Mouse (Mus musculus): ENCODE results near the gene Kcnh2.

The Kcnh2 gene

GRCm38 (mm10) chr5:24378700-24379099 is 27.3 kb upstream of the Kcnh2 start:
- no peak for DNase-seq (ENCODE audit: low read depth, low spot score)

DNA sequence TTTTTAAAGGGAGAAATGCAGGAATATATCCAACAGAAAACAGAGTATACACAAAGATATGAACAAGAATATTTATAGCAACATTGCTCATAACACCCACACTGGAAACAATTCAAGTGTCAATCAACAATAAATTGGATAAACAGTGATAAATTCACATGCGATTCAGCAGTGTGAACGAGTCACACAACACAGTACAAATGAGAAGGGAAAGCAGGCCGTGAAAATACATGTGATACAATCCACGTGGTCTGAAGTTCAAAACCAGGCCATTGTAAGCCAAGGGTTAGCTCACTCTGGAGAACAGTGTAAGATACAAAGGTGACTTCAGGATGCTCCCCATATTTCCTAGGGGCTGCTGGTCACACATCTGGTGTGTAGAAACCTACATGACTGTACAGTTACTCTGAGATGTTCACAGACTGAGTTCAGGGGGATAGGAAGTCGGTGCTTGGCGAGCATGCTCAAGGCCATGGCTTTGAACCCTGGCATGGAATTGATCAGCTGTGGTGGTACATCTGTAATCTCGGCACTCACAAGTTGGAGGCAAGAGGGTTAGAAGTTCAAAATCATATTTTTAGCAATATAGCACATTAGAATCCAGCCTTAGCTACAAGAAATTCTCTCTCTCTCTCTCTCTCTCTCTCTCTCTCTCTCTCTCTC is 23.4 kb upstream of the Kcnh2 start:
- no peak for DNase-seq (ENCODE audit: low read depth, low spot score)

GRCm38 (mm10) chr5:24374216-24374615 is 22.8 kb upstream of the Kcnh2 start:
- DNase-seq (ENCODE audit: low read depth, low spot score), result no peak

DNA sequence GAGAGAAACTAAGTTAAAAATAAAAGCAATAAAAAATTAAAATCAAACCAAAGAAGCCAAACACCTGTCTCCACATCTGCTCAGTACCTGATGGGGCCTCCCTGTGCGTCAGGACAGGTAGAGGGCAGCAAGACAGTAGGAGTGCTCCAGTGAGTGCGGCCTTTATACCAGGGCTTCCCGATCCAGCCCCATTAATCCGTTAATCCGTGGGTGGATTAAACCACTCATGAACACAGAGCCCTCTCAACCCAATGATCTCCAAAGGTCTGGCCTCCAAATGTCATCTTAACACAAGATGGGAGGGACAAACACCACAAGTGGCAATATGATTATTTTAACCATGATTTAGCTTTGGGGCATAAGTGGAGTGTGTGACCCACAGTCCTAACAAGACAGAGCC is 22.4 kb upstream of the Kcnh2 start:
- no peak for DNase-seq (ENCODE audit: low read depth, low spot score)

DNA sequence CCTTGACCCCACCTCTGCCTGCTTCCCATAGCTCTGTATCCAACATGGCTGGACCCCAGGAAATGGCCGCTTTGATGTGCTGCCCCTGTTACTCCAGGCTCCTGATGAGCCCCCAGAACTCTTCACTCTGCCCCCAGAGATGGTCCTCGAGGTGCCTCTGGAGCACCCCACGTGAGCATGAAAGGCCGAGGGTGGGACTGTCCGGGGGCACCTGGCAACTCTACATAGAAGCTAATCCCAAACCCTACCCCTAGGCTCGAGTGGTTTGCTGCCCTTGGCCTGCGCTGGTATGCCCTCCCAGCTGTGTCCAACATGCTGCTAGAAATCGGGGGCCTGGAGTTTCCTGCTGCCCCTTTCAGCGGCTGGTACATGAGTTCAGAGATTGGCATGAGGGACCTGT is 18.4 kb upstream of the Kcnh2 start:
- no peak for DNase-seq (ENCODE audit: low read depth, low spot score)

GRCm38 (mm10) chr5:24366426-24366825 is 15.0 kb upstream of the Kcnh2 start:
- no peak for DNase-seq (ENCODE audit: low read depth, low spot score)

GRCm38 (mm10) chr5:24365528-24365927 is 14.1 kb upstream of the Kcnh2 start:
- no peak for DNase-seq (ENCODE audit: low read depth, low spot score)

DNA sequence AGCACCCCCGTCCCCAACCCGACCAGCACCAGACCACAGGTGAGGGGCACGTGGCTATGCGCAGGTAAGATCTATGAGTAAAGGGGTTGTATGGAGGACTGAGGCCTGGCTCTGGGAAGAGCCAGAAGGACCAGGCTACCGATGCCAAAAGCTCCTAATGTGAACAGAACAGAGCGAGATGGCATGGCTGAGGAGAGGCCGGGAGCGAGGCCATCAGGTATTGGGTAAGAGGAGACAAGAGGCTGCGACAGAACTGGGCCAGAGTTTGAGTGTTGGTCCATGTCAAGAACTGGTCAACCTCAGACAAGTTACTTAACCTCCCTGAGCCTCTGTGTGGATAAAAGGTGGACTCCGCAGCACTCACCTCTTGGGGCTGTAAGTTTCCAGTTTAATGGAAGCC is 13.6 kb upstream of the Kcnh2 start:
- no peak for DNase-seq (ENCODE audit: low read depth, low spot score)

DNA sequence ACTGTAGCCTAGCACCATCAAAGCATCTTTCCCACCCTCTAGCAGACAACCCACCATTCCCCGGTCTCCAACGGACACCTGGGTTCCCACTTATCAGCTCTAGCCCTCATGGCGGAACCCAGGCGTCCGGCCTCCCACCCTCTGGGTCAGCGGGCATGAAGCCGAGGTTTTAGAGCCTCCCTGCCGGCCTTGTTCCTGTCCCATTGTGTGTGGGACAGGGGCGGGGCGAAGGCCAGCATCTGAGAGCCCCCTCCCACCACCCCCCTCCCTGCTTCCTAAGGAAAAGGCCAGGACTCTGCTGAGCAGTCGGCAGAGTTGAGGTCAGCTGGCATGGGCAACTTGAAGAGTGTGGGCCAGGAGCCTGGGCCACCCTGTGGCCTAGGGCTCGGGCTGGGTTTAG is 13.1 kb upstream of the Kcnh2 start, which contains the start of gene Nos3:
Nos3 (plus strand) TSS at position 303 of the 400 bp plus-strand sequence.
- no peak for DNase-seq (ENCODE audit: low read depth, low spot score)

- no peak for DNase-seq (ENCODE audit: low read depth, low spot score)
These were observed 12.7 kb upstream of the Kcnh2 start for GRCm38 (mm10) chr5:24364061-24364460.

GRCm38 (mm10) chr5:24363467-24363866 is 12.1 kb upstream of the Kcnh2 start:
- no peak for DNase-seq (ENCODE audit: low read depth, low spot score)

DNA sequence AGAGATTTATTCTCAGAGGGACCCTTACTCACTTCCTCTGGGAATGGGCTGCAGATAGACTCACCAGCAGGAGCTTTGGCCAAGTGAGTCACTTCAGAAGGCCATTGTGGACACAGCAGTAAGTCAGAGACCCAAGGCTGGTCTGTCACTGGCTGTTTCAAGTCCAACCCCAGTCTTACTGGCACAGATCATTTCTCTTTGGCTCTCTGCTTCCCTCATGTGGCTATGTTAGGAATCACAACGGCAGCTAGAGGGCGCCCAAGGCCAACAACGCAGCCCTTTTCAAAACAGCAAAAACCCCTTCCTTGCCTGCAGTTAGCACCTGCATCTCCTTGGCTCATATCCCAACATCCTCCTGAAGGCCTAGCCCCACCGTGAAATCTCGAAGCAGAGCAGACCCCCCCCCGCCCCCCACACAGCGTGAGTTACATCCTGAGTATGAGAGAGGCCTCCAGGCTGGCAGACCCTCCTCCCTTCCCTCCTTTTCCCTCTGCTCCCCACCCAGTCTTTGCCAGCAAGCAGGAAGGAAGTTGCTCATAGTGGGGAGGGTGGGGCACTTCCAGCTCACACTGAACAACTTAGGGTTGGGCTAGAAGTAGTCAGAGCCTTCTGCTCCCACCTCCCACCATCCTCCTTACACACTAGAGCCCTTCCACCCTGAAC is 9.5 kb upstream of the Kcnh2 start:
- peak; percentile 80 for DNase-seq (ENCODE audit: low read depth, low spot score)

DNA sequence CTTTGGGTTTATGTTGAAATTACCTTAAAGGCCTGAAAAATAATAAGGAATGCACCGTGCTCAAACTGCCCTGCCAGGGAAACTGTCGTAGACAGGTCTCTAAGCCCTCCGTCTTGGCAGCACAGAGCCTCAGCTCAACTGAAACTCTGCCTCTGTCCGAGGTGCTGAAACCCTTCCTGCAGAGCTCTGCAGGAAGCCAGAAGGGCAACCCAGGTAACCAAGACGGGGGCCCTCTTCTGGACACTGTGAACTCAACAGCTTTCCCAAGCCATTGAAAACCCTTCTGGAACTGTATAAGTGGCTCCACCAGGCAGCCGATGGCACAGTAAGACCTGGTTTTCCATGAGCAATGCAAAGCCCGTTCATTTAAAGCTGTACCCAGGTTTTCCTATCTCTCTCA is 6.1 kb upstream of the Kcnh2 start:
- peak; percentile 84 for DNase-seq (ENCODE audit: low read depth, low spot score)

GRCm38 (mm10) chr5:24356764-24357163 is 5.4 kb upstream of the Kcnh2 start:
- DNase-seq (ENCODE audit: low read depth, low spot score), result no peak

DNA sequence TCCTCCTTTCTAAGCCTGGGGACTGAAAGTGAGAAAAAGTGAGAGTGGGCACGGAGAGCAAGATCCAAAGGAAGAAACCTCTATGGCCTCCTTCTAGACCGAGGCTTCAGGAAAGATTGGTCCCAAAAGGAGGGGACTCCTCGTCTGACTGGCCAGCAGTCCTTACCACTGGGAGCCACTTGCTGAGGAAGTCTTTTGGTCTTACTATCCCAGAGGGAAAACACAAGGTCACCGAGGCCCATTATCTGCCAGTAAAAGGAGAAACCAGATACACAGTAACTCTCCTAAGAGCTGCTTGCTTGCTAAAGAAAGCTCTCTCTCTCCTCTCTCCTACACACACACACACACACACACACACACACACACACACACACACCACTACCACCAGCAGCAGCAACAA is 1.9 kb upstream of the Kcnh2 start:
- DNase-seq (ENCODE audit: low read depth, low spot score), result no peak

DNA sequence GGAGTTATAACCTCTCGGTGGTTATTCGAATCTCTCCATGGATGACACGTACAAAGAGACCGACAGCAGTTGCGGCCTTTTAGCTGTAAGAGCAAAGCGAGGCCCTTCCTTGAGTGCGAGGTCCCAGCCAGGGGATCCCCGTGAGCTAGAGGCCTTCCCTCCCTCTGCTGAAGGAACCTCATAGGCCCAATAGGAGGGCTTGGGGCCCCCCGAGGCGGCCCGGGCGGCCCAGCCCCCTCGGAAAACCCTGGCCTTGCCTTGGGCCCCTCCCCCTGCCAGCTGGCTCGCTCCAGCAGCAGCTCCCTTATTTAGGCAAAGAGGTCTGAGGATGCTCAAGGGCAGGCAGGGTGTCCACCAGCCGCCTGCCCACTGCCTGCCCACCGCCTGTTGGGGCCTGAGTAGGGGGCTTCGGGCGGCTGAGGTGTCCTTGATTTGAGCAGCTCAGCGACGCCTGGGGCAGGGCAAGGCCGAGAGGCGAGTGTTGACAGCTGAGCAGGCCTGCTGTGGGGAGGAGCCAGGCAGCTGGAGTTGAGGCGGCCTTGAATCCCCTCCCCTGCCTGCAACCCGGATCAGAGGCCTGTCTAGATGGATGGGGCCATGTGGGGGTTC is 951 bp upstream of the Kcnh2 start:
- DNase-seq (ENCODE audit: low read depth, low spot score), result no peak

DNA sequence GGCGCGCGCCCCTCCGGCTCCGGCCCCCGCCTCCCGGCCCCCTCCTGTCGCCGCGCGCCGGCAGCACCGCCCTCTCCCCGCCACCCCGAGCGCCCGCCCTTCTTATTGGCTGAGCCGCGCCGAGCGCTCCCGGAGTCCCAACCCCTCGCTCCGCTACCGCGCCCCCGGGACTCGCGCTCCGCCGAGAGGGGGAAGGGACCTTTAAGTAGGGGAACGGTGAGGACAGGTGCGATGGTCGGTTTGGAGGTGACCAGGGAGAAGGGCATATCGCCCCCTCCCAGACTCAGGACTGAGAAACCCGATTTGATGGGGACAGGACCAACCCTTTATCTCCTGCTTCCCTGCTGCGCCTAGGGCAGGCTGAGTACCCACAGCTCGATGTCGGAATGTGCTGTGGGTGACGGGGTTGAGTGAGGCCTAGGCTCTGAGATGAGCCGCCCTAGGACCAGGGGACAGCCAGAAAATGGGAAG is 332 bp upstream of the Kcnh2 start:
- DNase-seq (ENCODE audit: low read depth, low spot score), result no peak

- DNase-seq (ENCODE audit: low read depth, low spot score), result no peak
These were observed 713 bp downstream of the Kcnh2 start for GRCm38 (mm10) chr5:24350531-24351250.

DNA sequence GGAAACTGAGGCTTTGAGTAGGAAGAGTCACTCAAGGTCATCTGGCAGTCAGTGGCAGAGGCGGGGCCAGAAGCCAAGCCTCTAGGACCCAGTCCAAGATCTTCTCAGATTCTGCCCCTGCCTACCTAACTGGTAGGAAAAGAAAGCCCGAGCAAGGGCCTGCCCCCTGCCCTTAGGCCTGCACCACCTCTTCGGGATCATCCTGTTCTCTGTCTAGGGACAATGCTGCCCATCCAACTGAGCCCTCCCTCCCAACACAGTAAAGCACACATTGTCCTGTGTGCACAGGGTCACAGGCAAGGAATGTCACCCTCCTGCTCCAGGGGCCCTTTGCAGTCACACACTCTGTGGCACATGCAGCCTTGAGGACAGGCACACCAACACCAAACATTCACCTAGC is 1.3 kb downstream of the Kcnh2 start:
- DNase-seq (ENCODE audit: low read depth, low spot score), result no peak

- DNase-seq (ENCODE audit: low read depth, low spot score), result no peak
These were observed 2.9 kb downstream of the Kcnh2 start for GRCm38 (mm10) chr5:24348546-24348945.

DNA sequence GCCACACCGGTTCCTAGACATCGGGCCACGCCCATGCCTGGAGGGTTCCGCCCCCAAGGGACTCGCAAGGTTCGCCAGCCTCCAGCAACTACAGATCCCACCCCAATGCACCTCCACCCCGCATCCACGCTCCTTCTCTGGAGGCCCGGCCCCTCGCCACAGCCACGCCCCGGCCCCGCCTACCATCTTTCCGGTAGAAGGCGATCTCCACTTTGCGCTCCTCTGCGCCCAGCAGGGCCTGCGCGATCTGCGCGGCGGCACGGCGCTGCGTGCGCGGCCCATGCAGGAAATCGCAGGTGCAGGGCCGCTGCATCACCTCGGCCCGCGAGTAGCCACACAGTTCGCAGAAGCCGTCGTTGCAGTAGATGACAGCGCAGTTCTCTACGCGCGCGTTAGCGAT is 3.3 kb downstream of the Kcnh2 start:
- peak; percentile 84 for DNase-seq (ENCODE audit: low read depth, low spot score)

GRCm38 (mm10) chr5:24347186-24347875 is 4.1 kb downstream of the Kcnh2 start:
- no peak for DNase-seq (ENCODE audit: low read depth, low spot score)

Data from A20 (cell line).